Mouse (Mus musculus): ENCODE measurements around the gene Dchs2. TPM values are rescaled to one million over a fixed set of nuclear protein-coding genes. Genes with fewer than 3 reads are reported as not detected.

Gene Dchs2
- polyA plus RNA-seq, 1 experiment from 2014 or later, result 0.02 TPM

DNA sequence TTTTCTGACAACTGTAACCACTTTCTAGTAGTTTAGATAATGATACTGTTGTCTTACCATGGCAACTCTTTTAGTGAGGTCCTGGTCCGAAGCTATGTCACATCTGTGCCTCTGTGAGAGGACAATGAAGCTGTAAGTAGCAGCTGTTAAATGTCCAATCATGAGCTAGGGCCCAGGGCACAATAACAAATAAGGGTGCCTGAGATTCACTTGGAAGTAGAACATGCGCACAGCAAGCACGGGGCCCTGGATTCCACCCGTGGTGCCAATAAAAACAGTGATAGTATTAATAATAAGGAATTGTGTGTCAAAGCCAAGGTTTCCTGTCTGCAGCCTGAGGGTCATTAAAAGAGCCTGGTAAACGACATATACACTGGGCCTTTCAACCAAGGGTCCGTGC, 246.6 kb downstream of the Dchs2 start:
- H3K9me3 ChIP-seq (ENCODE audit: low read length), result no peaks in the 10 kb centered on the region; the same call in 1 of the 2 replicates
- WGBS (ENCODE audit: insufficient replicate concordance), result 64% methylated on average over 6 of the region's 6 CpGs
- DNase-seq (no peak), ATAC-seq (no peak)
- H3K4me3 ChIP-seq (ENCODE audit: low read depth, low read length), result no peak overlapping the region
- no peaks in the 10 kb centered on the region for H3K27me3 ChIP-seq (ENCODE audit: insufficient read depth, low read length)
- no peak overlapping the region for H3K27ac ChIP-seq (ENCODE audit: low read depth)
- H3K4me2 ChIP-seq (ENCODE audit: low read depth, low read length), result no peak overlapping the region
- H3K36me3 ChIP-seq (replicated peaks; ENCODE audit: insufficient read depth, low read length), result no peaks in the 10 kb centered on the region
- no peak for TF ChIP-seq EP300 (IDR thresholded peaks at IDR 0.05; ENCODE audit: low read depth)
- no peak for TF ChIP-seq CTCF (IDR thresholded peaks at IDR 0.05; ENCODE audit: low read depth)
- H3K9ac ChIP-seq (replicated peaks), result no peak overlapping the region
- H3K4me1 ChIP-seq (ENCODE audit: insufficient read depth), result no peaks in the 10 kb centered on the region

- H3K9me3 ChIP-seq (ENCODE audit: low read length), result no peaks in the 10 kb centered on the region; the same call in 1 of the 2 replicates
- H3K4me1 ChIP-seq (ENCODE audit: insufficient read depth), result no peaks in the 10 kb centered on the region
- no peak overlapping the region for H3K9ac ChIP-seq (replicated peaks)
- DNase-seq (no peak), ATAC-seq (no peak)
- TF ChIP-seq CTCF (IDR thresholded peaks at IDR 0.05; ENCODE audit: low read depth) (no peak), EP300 (IDR thresholded peaks at IDR 0.05; ENCODE audit: low read depth) (no peak)
- no peaks in the 10 kb centered on the region for H3K27me3 ChIP-seq (ENCODE audit: insufficient read depth, low read length)
- no peak overlapping the region for H3K4me3 ChIP-seq (ENCODE audit: low read depth, low read length)
- no peaks in the 10 kb centered on the region for H3K36me3 ChIP-seq (replicated peaks; ENCODE audit: insufficient read depth, low read length)
- no peak overlapping the region for H3K27ac ChIP-seq (ENCODE audit: low read depth)
- H3K4me2 ChIP-seq (ENCODE audit: low read depth, low read length), result no peak overlapping the region
- WGBS (ENCODE audit: insufficient replicate concordance), result 81% methylated on average over 6 of the region's 6 CpGs
Measured at GRCm38 (mm10) chr3:83376834-83377233, 249.1 kb downstream of the Dchs2 start.

Other genes starting within 250 kb of the Dchs2 start
- 3.3 and 3.6 TPM in 2 replicates for gene Lrat, start 224.0 kb upstream of the Dchs2 start, polyA plus RNA-seq (2015; fragmentation: Nextera tagmentation; extraction: Ambion mirVana)
- gene Fgg, start 120.2 kb upstream of the Dchs2 start, polyA plus RNA-seq (2015; fragmentation: Nextera tagmentation; extraction: Ambion mirVana), result 4,762 and 5,621 TPM in 2 replicates
- 4,366 and 4,944 TPM in 2 replicates for gene Fga, start 101.9 kb upstream of the Dchs2 start, polyA plus RNA-seq (2015; fragmentation: Nextera tagmentation; extraction: Ambion mirVana)
- 2,723 and 3,190 TPM in 2 replicates for gene Fgb, start 78.1 kb upstream of the Dchs2 start, polyA plus RNA-seq (2015; fragmentation: Nextera tagmentation; extraction: Ambion mirVana)
- 29.6 and 29.9 TPM in 2 replicates for gene Plrg1, start 72.4 kb upstream of the Dchs2 start, polyA plus RNA-seq (2015; fragmentation: Nextera tagmentation; extraction: Ambion mirVana)